Mouse (Mus musculus) limb, embryonic 11.5 days (tissue): Measurements from ENCODE around the gene Txnrd3. TPM values are rescaled to one million over a fixed set of nuclear protein-coding genes. Genes with fewer than 3 reads are reported as not detected.

ENCODE experiments used
- ATAC-seq: fragments of 200-750 bp; cut with Nextera tagmentation; 2 replicates; pipeline ENCODE4 v1.8.0; 2017; ENCODE audit warnings: low read depth; ENCODE audit not compliant: insufficient number of reproducible peaks, low FRiP score, low TSS enrichment
- DNase-seq: peaks from one replicate; pipeline ENCODE4 v3.0.0-alpha.2; 2015; ENCODE audit warnings: low spot score
- H3K27ac ChIP-seq: fragments of 300-500 bp; sonication (generic); replicated peaks from 2 replicates; pipeline ENCODE4 v1.5.1; 2014; ENCODE audit warnings: low read depth, mild to moderate bottlenecking, low read length
- H3K27me3 ChIP-seq: fragments of 300-500 bp; sonication (generic); 2 replicates; pipeline ENCODE4 v1.6.1; 2014; ENCODE audit warnings: mild to moderate bottlenecking, low read length, mixed read lengths; ENCODE audit not compliant: control insufficient read depth, insufficient read depth
- H3K36me3 ChIP-seq: fragments of 300-500 bp; sonication (generic); 2 replicates; pipeline ENCODE4 v1.6.1; 2014; ENCODE audit warnings: mild to moderate bottlenecking, low read length, moderate library complexity, mixed read lengths; ENCODE audit not compliant: control insufficient read depth, insufficient read depth
- H3K4me1 ChIP-seq: fragments of 300-500 bp; sonication (generic); 2 replicates; pipeline ENCODE4 v1.6.1; 2014; ENCODE audit warnings: low read length, mixed read lengths; ENCODE audit not compliant: control insufficient read depth, insufficient read depth
- H3K4me2 ChIP-seq: fragments of 300-500 bp; sonication (generic); 2 replicates; pipeline ENCODE4 v1.6.1; 2014; ENCODE audit warnings: low read depth, mild to moderate bottlenecking, moderate library complexity; ENCODE audit not compliant: severe bottlenecking
- H3K4me3 ChIP-seq: fragments of 300-500 bp; sonication (generic); 2 replicates; pipeline ENCODE4 v1.5.1; 2014; ENCODE audit warnings: low read depth, low read length
- H3K9ac ChIP-seq: fragments of 300-500 bp; sonication (generic); 2 replicates; pipeline ENCODE4 v1.6.1; 2014; ENCODE audit warnings: mild to moderate bottlenecking, low read length
- H3K9me3 ChIP-seq: fragments of 300-500 bp; sonication (generic); 2 replicates; pipeline ENCODE4 v1.6.1; 2016; ENCODE audit warnings: low read length; ENCODE audit not compliant: control insufficient read depth
- WGBS: fragments of 180-500 bp; shearing (Covaris S2); extraction: QIAGEN DNeasy Blood & Tissue Kit; methylation state at CpG from one replicate; pipeline ENCODE4 v1.1.7; 2014; 5-methylcytosine and 5-hydroxymethylcytosine counted together
- polyA plus RNA-seq: library from polyadenylated mRNA; unstranded; fragments of >200 nt; fragmentation: Nextera tagmentation; extraction: Ambion mirVana; gene quantifications from 2 replicates; pipeline ENCODE4 v1.2.1, GENCODE M21; 2014

Gene Txnrd3
- polyA plus RNA-seq, 1 experiment from 2014 or later = 9.0 TPM

- 67% methylated on average over 1 of the region's 1 CpGs for WGBS
- Histone ChIP-seq H3K4me2 (no peak overlapping the region), H3K36me3 (no peaks in the 10 kb centered on the region), H3K4me1 (no peaks in the 10 kb centered on the region), H3K4me3 (no peak overlapping the region), H3K27me3 (no peaks in the 10 kb centered on the region), H3K27ac (no peak overlapping the region), H3K9me3 (no peaks in the 10 kb centered on the region), H3K9ac (no peak overlapping the region)
- DNase-seq (no peak), ATAC-seq (no peak)
Measured at GRCm38 (mm10) chr6:89660490-89660889, 16.7 kb downstream of the Txnrd3 start.

- WGBS = 86% methylated on average over 3 of the region's 3 CpGs
- no peak overlapping the region for H3K27ac ChIP-seq
- no peak overlapping the region for H3K4me2 ChIP-seq
Measured at GRCm38 (mm10) chr6:89662521-89662920, 18.7 kb downstream of the Txnrd3 start.

GRCm38 (mm10) chr6:89665155-89665554, 21.4 kb downstream of the Txnrd3 start:
- 53% methylated on average over 8 of the region's 8 CpGs for WGBS
- Histone ChIP-seq H3K27me3 (no peaks in the 10 kb centered on the region), H3K4me2 (no peak overlapping the region), H3K9me3 (no peaks in the 10 kb centered on the region), H3K36me3 (no peaks in the 10 kb centered on the region), H3K4me1 (no peaks in the 10 kb centered on the region), H3K4me3 (no peak overlapping the region), H3K27ac (no peak overlapping the region), H3K9ac (no peak overlapping the region)
- no peak for ATAC-seq
- DNase-seq = no peak

More at GRCm38 (mm10) chr6:89662521-89662920, 18.7 kb downstream of the Txnrd3 start:
- H3K4me1 ChIP-seq = no peaks in the 10 kb centered on the region
- DNase-seq (no peak), ATAC-seq (no peak)
- H3K4me3 ChIP-seq = no peak overlapping the region
- H3K36me3 ChIP-seq = no peaks in the 10 kb centered on the region
- no peak overlapping the region for H3K9ac ChIP-seq
- H3K9me3 ChIP-seq = no peaks in the 10 kb centered on the region
- no peaks in the 10 kb centered on the region for H3K27me3 ChIP-seq

- H3K36me3 ChIP-seq = no peaks in the 10 kb centered on the region
- no peak overlapping the region for H3K4me2 ChIP-seq
- no peaks in the 10 kb centered on the region for H3K27me3 ChIP-seq
- ATAC-seq (no peak), DNase-seq (no peak)
- H3K27ac ChIP-seq = no peak overlapping the region
- no peak overlapping the region for H3K4me3 ChIP-seq
- no peaks in the 10 kb centered on the region for H3K4me1 ChIP-seq
- H3K9ac ChIP-seq = no peak overlapping the region
- no peaks in the 10 kb centered on the region for H3K9me3 ChIP-seq
- WGBS = 83% methylated on average over 7 of the region's 7 CpGs
Measured at GRCm38 (mm10) chr6:89665667-89666066, 21.9 kb downstream of the Txnrd3 start.

- 87% methylated on average over 3 of the region's 3 CpGs for WGBS
- Histone ChIP-seq H3K9me3 (no peaks in the 10 kb centered on the region), H3K36me3 (no peaks in the 10 kb centered on the region), H3K4me3 (no peak overlapping the region), H3K4me1 (no peaks in the 10 kb centered on the region), H3K9ac (no peak overlapping the region), H3K27me3 (no peaks in the 10 kb centered on the region), H3K27ac (no peak overlapping the region), H3K4me2 (no peak overlapping the region)
- ATAC-seq = no peak
- no peak for DNase-seq
Measured at GRCm38 (mm10) chr6:89666976-89667375, 23.2 kb downstream of the Txnrd3 start.

- WGBS = 90% methylated on average over 6 of the region's 6 CpGs
- Histone ChIP-seq H3K4me2 (no peak overlapping the region), H3K9ac (no peak overlapping the region), H3K36me3 (no peaks in the 10 kb centered on the region; the same call in 1 of the 2 replicates), H3K4me1 (no peaks in the 10 kb centered on the region), H3K27ac (no peak overlapping the region), H3K9me3 (no peaks in the 10 kb centered on the region), H3K27me3 (no peaks in the 10 kb centered on the region), H3K4me3 (no peak overlapping the region)
- ATAC-seq = no peak
- DNase-seq = no peak
Measured at GRCm38 (mm10) chr6:89669556-89669955, 25.8 kb downstream of the Txnrd3 start.

- Histone ChIP-seq H3K4me1 (no peaks in the 10 kb centered on the region), H3K27ac (no peak overlapping the region), H3K9me3 (no peaks in the 10 kb centered on the region), H3K27me3 (no peaks in the 10 kb centered on the region), H3K9ac (no peak overlapping the region), H3K36me3 (no peaks in the 10 kb centered on the region; the same call in 1 of the 2 replicates), H3K4me3 (no peak overlapping the region), H3K4me2 (no peak overlapping the region)
- ATAC-seq (no peak), DNase-seq (no peak)
- 75% methylated on average over 6 of the region's 6 CpGs for WGBS
Measured at GRCm38 (mm10) chr6:89671431-89671830, 27.6 kb downstream of the Txnrd3 start.

GRCm38 (mm10) chr6:89672641-89673040, 28.9 kb downstream of the Txnrd3 start:
- 86% methylated on average over 7 of the region's 7 CpGs for WGBS
- no peak overlapping the region for H3K9ac ChIP-seq
- no peaks in the 10 kb centered on the region for H3K9me3 ChIP-seq
- no peaks in the 10 kb centered on the region for H3K4me1 ChIP-seq
- no peaks in the 10 kb centered on the region for H3K27me3 ChIP-seq
- ATAC-seq (no peak), DNase-seq (no peak)
- no peak overlapping the region for H3K27ac ChIP-seq
- no peak overlapping the region for H3K4me2 ChIP-seq
- H3K4me3 ChIP-seq = no peak overlapping the region
- no peaks in the 10 kb centered on the region; the same call in 1 of the 2 replicates for H3K36me3 ChIP-seq

- H3K27ac ChIP-seq = no peak overlapping the region
- no peaks in the 10 kb centered on the region for H3K9me3 ChIP-seq
- ATAC-seq = 0 out of 2 replicates have a peak, but pooled peaks have one; percentile 51
- H3K9ac ChIP-seq = no peak overlapping the region
- no peak overlapping the region for H3K4me2 ChIP-seq
- H3K4me3 ChIP-seq = no peak overlapping the region
- DNase-seq = no peak
- no peaks in the 10 kb centered on the region for H3K27me3 ChIP-seq
- WGBS = 90% methylated on average over 11 of the region's 11 CpGs
- no peaks in the 10 kb centered on the region for H3K4me1 ChIP-seq
- no peaks in the 10 kb centered on the region; the same call in 1 of the 2 replicates for H3K36me3 ChIP-seq
Measured at GRCm38 (mm10) chr6:89673135-89673780, 29.5 kb downstream of the Txnrd3 start.
